Mouse (Mus musculus) thymus, postnatal 14 days (tissue): Measurements from ENCODE around the gene Id1.

ENCODE experiments used
- DNase-seq: peaks from one replicate; pipeline ENCODE4 v3.0.0; 2021

Gene Id1

GRCm38 (mm10) chr2:152785446-152786350, 49.6 kb downstream of the Id1 start:
- no peak for DNase-seq
